Mouse (Mus musculus): ENCODE results near the gene Slfn3.

GRCm38 (mm10) chr11:83224750-83225149 lies 33.6 kb downstream of the Slfn3 start:
- TF ChIP-seq CTCF (IDR thresholded peaks at IDR 0.05; ENCODE audit: control insufficient read depth, insufficient read depth, insufficient read length) (no peak), MYOG (IDR thresholded peaks at IDR 0.05; ENCODE audit: control insufficient read depth, extremely low read depth, insufficient read length) (no peak), CEBPB (IDR thresholded peaks at IDR 0.05; ENCODE audit: low read depth) (no peak), MAX (IDR thresholded peaks at IDR 0.05) (no peak), USF1 (IDR thresholded peaks at IDR 0.05; ENCODE audit: low read depth) (no peak)

All from C2C12 (cell line).